Mouse (Mus musculus) CH12.LX (cell line): ENCODE measurements around the gene Alkbh3. TPM values are rescaled to one million over a fixed set of nuclear protein-coding genes. Genes with fewer than 3 reads are reported as not detected.

Source experiments
- DNase-seq: peaks from one replicate; pipeline ENCODE4 v3.0.0-alpha.2; 2013; ENCODE audit errors: extremely low read depth
- H3K27ac ChIP-seq: 2 replicates; pipeline ENCODE4 v1.5.1; 2012; ENCODE audit warnings: low read depth, mild to moderate bottlenecking, control low read depth, moderate library complexity; ENCODE audit not compliant: insufficient read depth
- H3K27me3 ChIP-seq: replicated peaks from 2 replicates; pipeline ENCODE3; 2012; ENCODE audit warnings: inconsistent platforms
- H3K36me3 ChIP-seq, 2 experiments: replicated peaks in 1 of 2; 2 replicates each; pipeline versions ENCODE3 to v1.6.1; 2012; ENCODE audit warnings: inconsistent platforms in 1 of 2, low read length in 1 of 2, mild to moderate bottlenecking in 1 of 2, mixed read lengths in 1 of 2, moderate library complexity in 1 of 2; ENCODE audit not compliant: control insufficient read depth in 1 of 2, insufficient read depth in 1 of 2
- H3K4me1 ChIP-seq, 2 experiments: 2 replicates each; pipeline ENCODE4 v1.6.1; 2012; ENCODE audit warnings: inconsistent platforms in 1 of 2, moderate library complexity in 1 of 2; ENCODE audit not compliant: insufficient read depth in 2 of 2, control insufficient read depth in 1 of 2
- H3K4me2 ChIP-seq: 2 replicates; pipeline ENCODE4 v1.6.1; 2012; ENCODE audit warnings: low read depth, mild to moderate bottlenecking, control low read depth; ENCODE audit not compliant: poor library complexity, insufficient read depth, severe bottlenecking
- H3K4me3 ChIP-seq, 3 experiments: fragments of 150-350 bp in 1 of 3; sonication (generic) in 1 of 3; replicated peaks in 1 of 3; 2 replicates each; pipeline versions ENCODE3 to v1.5.1; 2011 to 2012; ENCODE audit warnings: low read depth in 2 of 3, low read length in 2 of 3, mild to moderate bottlenecking in 2 of 3, moderate library complexity in 2 of 3, control low read depth in 1 of 3, improper control_type of control experiment in 1 of 3, inconsistent platforms in 1 of 3, mixed read lengths in 1 of 3; ENCODE audit not compliant: poor library complexity in 1 of 3
- H3K79me2 ChIP-seq: replicated peaks from 2 replicates; pipeline ENCODE4 v1.6.1; 2012; ENCODE audit warnings: mild to moderate bottlenecking, moderate library complexity; ENCODE audit not compliant: control insufficient read depth, poor library complexity, insufficient read depth, severe bottlenecking; ENCODE audit errors: extremely low read depth
- H3K9ac ChIP-seq: 2 replicates; pipeline ENCODE4 v1.6.1; 2012; ENCODE audit warnings: low read depth, mild to moderate bottlenecking, control low read depth, moderate library complexity; ENCODE audit not compliant: insufficient read depth
- H3K9me3 ChIP-seq: replicated peaks from 2 replicates; pipeline ENCODE3; 2012; ENCODE audit warnings: low read length, inconsistent platforms, mixed read lengths
- CHD1 ChIP-seq: IDR thresholded peaks from 2 replicates; pipeline ENCODE4 v1.6.1; 2012; ENCODE audit warnings: low read depth, low read length, improper control_type of control experiment, inconsistent platforms
- CTCF ChIP-seq, 2 experiments: IDR thresholded peaks in 1 of 2; conservative IDR thresholded peaks in 1 of 2; 2 replicates each; pipeline ENCODE4 v1.5.1; 2011 to 2012; ENCODE audit warnings: low read depth in 2 of 2, low read length in 2 of 2, improper control_type of control experiment in 1 of 2, inconsistent platforms in 1 of 2, mild to moderate bottlenecking in 1 of 2, moderate library complexity in 1 of 2
- E2F4 ChIP-seq: IDR thresholded peaks from 2 replicates; pipeline ENCODE4 v1.6.1; 2011; ENCODE audit warnings: low read depth, low read length, improper control_type of control experiment; ENCODE audit not compliant: insufficient replicate concordance
- ELF1 ChIP-seq: IDR thresholded peaks from 2 replicates; pipeline ENCODE4 v1.6.1; 2014; ENCODE audit warnings: low read depth, mild to moderate bottlenecking, inconsistent platforms, low read length, improper control_type of control experiment
- EP300 ChIP-seq: IDR thresholded peaks from 2 replicates; pipeline ENCODE4 v1.6.1; 2011; ENCODE audit warnings: low read length, improper control_type of control experiment
- KAT2A ChIP-seq: IDR thresholded peaks from 2 replicates; pipeline ENCODE4 v1.6.1; 2012; ENCODE audit warnings: low read length, improper control_type of control experiment, inconsistent platforms; ENCODE audit not compliant: insufficient replicate concordance
- MAFK ChIP-seq: IDR thresholded peaks from 2 replicates; pipeline ENCODE4 v1.6.1; 2011; ENCODE audit warnings: low read length, improper control_type of control experiment; ENCODE audit not compliant: insufficient replicate concordance
- MAZ ChIP-seq: IDR thresholded peaks from 2 replicates; pipeline ENCODE4 v1.6.1; 2012; ENCODE audit warnings: low read depth, mild to moderate bottlenecking, inconsistent platforms, low read length, improper control_type of control experiment, moderate library complexity
- MEF2A ChIP-seq: IDR thresholded peaks from 2 replicates; pipeline ENCODE4 v1.6.1; 2014; ENCODE audit warnings: low read depth, mild to moderate bottlenecking, inconsistent platforms, low read length, improper control_type of control experiment, borderline replicate concordance
- MXI1 ChIP-seq: IDR thresholded peaks from 2 replicates; pipeline ENCODE4 v1.6.1; 2011; ENCODE audit warnings: mild to moderate bottlenecking, low read depth, low read length, improper control_type of control experiment
- NELFE ChIP-seq: IDR thresholded peaks from 2 replicates; pipeline ENCODE4 v1.6.1; 2011; ENCODE audit warnings: low read depth, low read length, improper control_type of control experiment
- POLR2A ChIP-seq: IDR thresholded peaks from 2 replicates; pipeline ENCODE4 v1.6.1; 2011; ENCODE audit warnings: low read depth, mild to moderate bottlenecking, improper control_type of control experiment, low read length
- RAD21 ChIP-seq: IDR thresholded peaks from 2 replicates; pipeline ENCODE4 v1.6.1; 2011; ENCODE audit warnings: low read depth, mild to moderate bottlenecking, low read length, improper control_type of control experiment, moderate library complexity
- SIN3A ChIP-seq: IDR thresholded peaks from 2 replicates; pipeline ENCODE4 v1.6.1; 2012; ENCODE audit warnings: low read length, improper control_type of control experiment, inconsistent platforms
- ZKSCAN1 ChIP-seq: IDR thresholded peaks from 2 replicates; pipeline ENCODE4 v1.6.1; 2012; ENCODE audit warnings: low read depth, inconsistent platforms, low read length, improper control_type of control experiment, borderline replicate concordance
- dilution Hi-C: fragments of 300-500 bp; cut with MboI; formaldehyde crosslinking; loops from 2 replicates; pipeline ENCODE4 v1.14.3; 2020; ENCODE audit warnings: low sequenced_read_pairs; ENCODE audit not compliant: extremely low pct_unique_long_range_greater_than_20kb, extremely low pct_ligation_motif_present
- in situ Hi-C: fragments of 300-500 bp; cut with MboI; formaldehyde crosslinking; loops from 3 replicates; pipeline ENCODE4 v1.14.3; 2019; ENCODE audit warnings: low sequenced_read_pairs, low pct_ligation_motif_present, low pct_unique_long_range_greater_than_20kb, mixed read lengths
- polyA plus RNA-seq: library from polyadenylated mRNA; unstranded; fragments of >175 nt; gene quantifications from 2 replicates; pipeline ENCODE4 v1.2.1, GENCODE M21; 2012; ENCODE audit warnings: low read depth; ENCODE audit not compliant: insufficient read length
- total RNA-seq, 2 experiments: library from RNA; depleted of rRNA; stranded (reverse); fragments of 300-350 nt in 1 of 2; fragments of >200 nt in 1 of 2; gene quantifications; 2 replicates each; pipeline ENCODE4 v1.2.3; 2012 to 2014

Alkbh3 gene
- total and polyA plus RNA-seq, 3 experiments: 53.3 to 69.5 (median 57.9) TPM

DNA sequence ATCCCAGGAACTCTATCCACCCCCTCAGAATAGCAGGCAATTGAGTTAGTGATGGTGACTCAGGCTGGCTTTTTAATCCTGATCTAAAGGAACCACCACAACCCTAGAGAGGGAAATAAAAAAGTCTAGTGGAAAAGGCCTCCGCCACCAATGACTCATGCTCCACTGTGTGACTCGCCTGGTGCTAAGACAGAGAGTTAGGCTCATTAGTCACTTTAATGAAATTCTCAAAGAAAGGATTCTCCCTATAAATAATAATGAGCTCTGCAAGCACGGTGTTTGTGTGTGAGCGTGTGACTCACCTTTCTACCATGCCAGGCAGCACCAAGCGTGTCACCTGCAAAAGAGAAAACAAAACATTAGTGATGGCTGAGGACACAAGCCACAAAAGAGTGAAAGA, 41.3 kb upstream of the Alkbh3 start:
- in situ Hi-C loops: no loop called here
- Histone ChIP-seq H3K36me3 (peaks cover 2 to 47% of the 10 kb centered on the region in 2 experiments), H3K79me2 (no peaks in the 10 kb centered on the region), H3K4me2 (no peak overlapping the region), H3K27ac (no peak overlapping the region), H3K4me1 (peaks cover 0 to 3% of the 10 kb centered on the region in 2 experiments; a peak in 1 of 4 replicates), H3K9me3 (no peaks in the 10 kb centered on the region), H3K27me3 (no peaks in the 10 kb centered on the region)
- dilution Hi-C loops: no loop called here
- no peak for DNase-seq
- TF ChIP-seq POLR2A (no peak), SIN3A (no peak), MAZ (no peak), ZKSCAN1 (no peak), E2F4 (no peak)
- TF ChIP-seq, all 38 proteins: peak for 0
- H3K9ac ChIP-seq: no peak overlapping the region
- no peak overlapping the region for H3K4me3 ChIP-seq

- no peak for DNase-seq
- H3K27ac ChIP-seq: no peak overlapping the region
- no peak overlapping the region for H3K9ac ChIP-seq
- H3K27me3 ChIP-seq: no peaks in the 10 kb centered on the region
- TF ChIP-seq MXI1 (no peak), CTCF (conservative IDR thresholded peaks at IDR 0.05 in 1 of 2, IDR thresholded peaks at IDR 0.05 in 1 of 2; ENCODE audit: low read depth in 2 of 2, low read length in 2 of 2) (no peak), MAFK (no peak), ELF1 (no peak), MEF2A (no peak), KAT2A (no peak), NELFE (no peak), RAD21 (no peak), EP300 (no peak), CHD1 (no peak), ZKSCAN1 (no peak)
- H3K79me2 ChIP-seq: no peaks in the 10 kb centered on the region; the same call in 1 of the 2 replicates
- no peak overlapping the region for H3K4me2 ChIP-seq
- in situ Hi-C loops (no loop called here), dilution Hi-C loops (no loop called here)
- no peaks in the 10 kb centered on the region for H3K9me3 ChIP-seq
- peaks cover 2 to 46% of the 10 kb centered on the region in 2 experiments for H3K36me3 ChIP-seq
- H3K4me1 ChIP-seq: peaks cover 0 to 7% of the 10 kb centered on the region in 2 experiments; a peak in 1 of 4 replicates
- H3K4me3 ChIP-seq: no peak overlapping the region
Measured at GRCm38 (mm10) chr2:94050901-94051300, 40.3 kb upstream of the Alkbh3 start.
